Mouse (Mus musculus): ENCODE measurements around the gene Ppt2.

DNA sequence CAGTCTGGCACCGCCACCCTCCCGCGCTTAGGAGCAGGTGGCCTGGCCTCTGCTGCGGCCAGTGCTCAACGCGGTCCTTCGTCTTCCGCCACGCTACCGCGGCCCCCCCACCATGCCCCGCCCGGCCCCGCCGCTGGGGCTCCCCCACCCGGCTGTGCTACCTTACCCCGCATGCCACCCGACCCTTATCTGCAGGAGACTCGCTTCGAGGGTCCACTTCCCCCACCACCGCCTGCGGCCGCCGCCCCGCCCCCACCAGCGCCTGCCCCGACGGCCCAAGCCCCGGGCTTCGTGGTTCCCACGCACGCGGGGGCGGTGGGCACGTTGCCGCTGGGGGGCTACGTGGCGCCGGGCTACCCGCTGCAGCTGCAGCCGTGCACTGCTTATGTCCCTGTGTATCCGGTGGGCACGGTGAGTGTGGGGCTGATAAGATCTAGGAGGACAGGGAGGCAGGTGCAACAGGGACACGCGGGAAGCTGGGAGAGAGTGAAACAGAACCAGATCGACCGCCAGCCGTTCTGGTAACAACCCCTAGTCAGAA, 2.5 kb upstream of the Ppt2 start:
- no peak for TF ChIP-seq POLR2A (IDR thresholded peaks at IDR 0.05; ENCODE audit: extremely low read depth, insufficient read depth, low read length)
- no peak for TF ChIP-seq CTCF (IDR thresholded peaks at IDR 0.05; ENCODE audit: low read depth, low read length)

All from liver, adult 2 months (tissue).